Mouse (Mus musculus) thymus, adult 2 months (tissue): ENCODE measurements around the gene Tanc1.

Experiments used
- CTCF ChIP-seq: fragments of 200-500 bp; IDR thresholded peaks from 2 replicates; pipeline ENCODE4 v1.5.1; 2012; ENCODE audit warnings: mild to moderate bottlenecking, control low read depth, low read length, moderate library complexity, borderline replicate concordance; ENCODE audit not compliant: control insufficient read depth, poor library complexity, insufficient read depth; ENCODE audit errors: extremely low read depth
- POLR2A ChIP-seq: fragments of 200-500 bp; IDR thresholded peaks from 2 replicates; pipeline ENCODE4 v1.6.1; 2012; ENCODE audit warnings: mild to moderate bottlenecking, low read length, control low read depth, moderate library complexity; ENCODE audit not compliant: control insufficient read depth, poor library complexity, insufficient read depth; ENCODE audit errors: extremely low read depth

GRCm38 (mm10) chr2:59644816-59645215, 33.0 kb downstream of the Tanc1 start:
- no peak for TF ChIP-seq CTCF
- no peak for TF ChIP-seq POLR2A
